Mouse (Mus musculus) neural tube, embryonic 13.5 days (tissue): ENCODE measurements at regions not wholly inside any gene's neighbourhood (a gene's known extent, or its start where the extent isn't known, plus 50 kb on each side); places are given as distances from the start of the nearest gene placed in this dataset.

ENCODE experiments used
- ATAC-seq: fragments of 200-750 bp; cut with Nextera tagmentation; 2 replicates; pipeline ENCODE4 v1.8.0; 2017; ENCODE audit warnings: low read depth, mild to moderate bottlenecking, moderate TSS enrichment, moderate library complexity
- H3K27ac ChIP-seq: fragments of 300-500 bp; sonication (generic); replicated peaks from 2 replicates; pipeline ENCODE4 v1.5.1; 2015; ENCODE audit warnings: moderate library complexity, mild to moderate bottlenecking, inconsistent platforms
- H3K27me3 ChIP-seq: fragments of 300-500 bp; sonication (generic); 2 replicates; pipeline ENCODE4 v1.6.1; 2015; ENCODE audit warnings: mild to moderate bottlenecking, inconsistent platforms
- H3K36me3 ChIP-seq: fragments of 300-500 bp; sonication (generic); 2 replicates; pipeline ENCODE4 v1.6.1; 2015; ENCODE audit warnings: mild to moderate bottlenecking, inconsistent platforms
- H3K4me1 ChIP-seq: fragments of 300-500 bp; sonication (generic); replicated peaks from 2 replicates; pipeline ENCODE4 v1.6.1; 2015; ENCODE audit warnings: inconsistent platforms
- H3K4me2 ChIP-seq: fragments of 300-500 bp; sonication (generic); 2 replicates; pipeline ENCODE4 v1.6.1; 2015; ENCODE audit warnings: inconsistent platforms, mild to moderate bottlenecking, moderate library complexity
- H3K4me3 ChIP-seq: fragments of 300-500 bp; sonication (generic); 2 replicates; pipeline ENCODE4 v1.5.1; 2015; ENCODE audit warnings: mild to moderate bottlenecking, inconsistent platforms
- H3K9ac ChIP-seq: fragments of 300-500 bp; sonication (generic); 2 replicates; pipeline ENCODE4 v1.6.1; 2015; ENCODE audit warnings: moderate library complexity, mild to moderate bottlenecking, inconsistent platforms
- H3K9me3 ChIP-seq: fragments of 300-500 bp; sonication (generic); 2 replicates; pipeline ENCODE4 v1.6.1; 2016; ENCODE audit warnings: inconsistent platforms
- WGBS: fragments of 180-500 bp; shearing (Covaris S2); methylation state at CpG from one replicate; pipeline ENCODE4 v1.1.7; 2015; 5-methylcytosine and 5-hydroxymethylcytosine counted together

DNA sequence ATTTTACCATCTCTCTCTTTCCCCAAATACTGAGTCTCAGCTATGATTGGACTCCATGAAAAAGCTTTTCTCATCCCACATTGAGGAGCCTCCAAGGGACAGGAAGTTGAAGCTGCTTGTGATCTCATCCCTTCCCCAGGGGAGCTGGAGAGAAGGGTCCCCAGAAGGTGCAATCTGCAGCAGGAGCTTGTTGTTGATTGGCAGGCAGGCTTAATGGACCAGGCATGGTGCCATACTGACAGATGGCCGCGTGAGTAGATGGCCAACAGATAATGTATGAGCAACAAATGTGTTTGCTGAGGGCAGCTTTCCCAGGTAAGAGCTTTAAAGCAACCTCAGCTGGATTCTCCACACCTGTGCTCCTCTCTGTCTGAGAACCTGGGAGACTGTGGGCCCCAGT lies 65.9 kb upstream of the Tox3 start:
- Histone ChIP-seq H3K27ac (0 out of 2 replicates have a peak overlapping the region, but pooled peaks have one; percentile 28), H3K27me3 (no peaks in the 10 kb centered on the region), H3K36me3 (no peaks in the 10 kb centered on the region), H3K4me1 (no peaks in the 10 kb centered on the region), H3K9me3 (no peaks in the 10 kb centered on the region), H3K4me3 (no peak overlapping the region), H3K4me2 (no peak overlapping the region), H3K9ac (no peak overlapping the region)
- ATAC-seq = no peak
- WGBS = 57% methylated on average over 2 of the region's 2 CpGs
